Mouse (Mus musculus) mouse embryonic stem cell (cell line): ENCODE results near the gene Ntn5.
"Not testable (repeated sequence)": the region's sequence is repeated elsewhere in the genome, so short reads cannot be mapped to it uniquely, and the experiment has no call there.

Experiments
- in situ Hi-C, 2 experiments: fragments of 300-500 bp; cut with MboI; formaldehyde crosslinking; loops; 1 replicate in 1 of 2; 3 replicates in 1 of 2; pipeline ENCODE4 v1.14.3; 2019 to 2020; ENCODE audit warnings: low sequenced_read_pairs in 2 of 2, low pct_unique_long_range_greater_than_20kb in 1 of 2, mixed read lengths in 1 of 2; ENCODE audit not compliant: unreplicated experiment in 1 of 2

Ntn5 gene

GRCm38 (mm10) chr7:45649351-45649750, 34.5 kb upstream of the Ntn5 start:
- in situ Hi-C loops, result no loop called here

- in situ Hi-C loops, result not testable (repeated sequence)
Observed at GRCm38 (mm10) chr7:45650484-45650883, 33.3 kb upstream of the Ntn5 start.

GRCm38 (mm10) chr7:45654424-45655047, 29.3 kb upstream of the Ntn5 start:
- in situ Hi-C loops, result no loop called here

- in situ Hi-C loops, result no loop called here
Observed at GRCm38 (mm10) chr7:45660746-45661478, 22.9 kb upstream of the Ntn5 start.

GRCm38 (mm10) chr7:45661702-45662101, 22.1 kb upstream of the Ntn5 start:
- in situ Hi-C loops, result not testable (repeated sequence)

- in situ Hi-C loops, result no loop called here
Observed at GRCm38 (mm10) chr7:45665303-45666138, 18.3 kb upstream of the Ntn5 start.

GRCm38 (mm10) chr7:45666161-45666560, 17.7 kb upstream of the Ntn5 start, which contains the start of gene Fut2:
Gene Fut2, minus strand, starts transcription at chr7:45666394.
- in situ Hi-C loops, result no loop called here

GRCm38 (mm10) chr7:45667761-45668160, 16.1 kb upstream of the Ntn5 start:
- in situ Hi-C loops, result no loop called here

GRCm38 (mm10) chr7:45668921-45669320, 14.9 kb upstream of the Ntn5 start:
- in situ Hi-C loops, result no loop called here

GRCm38 (mm10) chr7:45677627-45678295, 6.1 kb upstream of the Ntn5 start:
- in situ Hi-C loops, result no loop called here

- in situ Hi-C loops, result no loop called here
Observed at GRCm38 (mm10) chr7:45678513-45678912, 5.3 kb upstream of the Ntn5 start.

GRCm38 (mm10) chr7:45679966-45680621, 3.7 kb upstream of the Ntn5 start:
- in situ Hi-C loops, result no loop called here

GRCm38 (mm10) chr7:45681046-45681736, 2.6 kb upstream of the Ntn5 start:
- in situ Hi-C loops, result no loop called here

GRCm38 (mm10) chr7:45682144-45683126, 1.4 kb upstream of the Ntn5 start:
- in situ Hi-C loops, result no loop called here

GRCm38 (mm10) chr7:45685811-45686210, 2.0 kb downstream of the Ntn5 start:
- in situ Hi-C loops, result no loop called here

GRCm38 (mm10) chr7:45686841-45687240, 3.0 kb downstream of the Ntn5 start:
- in situ Hi-C loops, result no loop called here

- in situ Hi-C loops, result no loop called here
Observed at GRCm38 (mm10) chr7:45689099-45689498, 5.3 kb downstream of the Ntn5 start.
